Mouse (Mus musculus) cerebellum, adult 2 months (tissue): ENCODE measurements at regions not wholly inside any gene's neighbourhood (a gene's known extent, or its start where the extent isn't known, plus 50 kb on each side); places are given as distances from the start of the nearest gene placed in this dataset.

Experiments
- CTCF ChIP-seq: fragments of 200-500 bp; IDR thresholded peaks from 2 replicates; pipeline ENCODE4 v1.5.1; 2011; ENCODE audit warnings: low read depth, mild to moderate bottlenecking, control low read depth, low read length, moderate library complexity, borderline replicate concordance; ENCODE audit not compliant: insufficient read depth
- POLR2A ChIP-seq: fragments of 200-500 bp; IDR thresholded peaks from 2 replicates; pipeline ENCODE4 v1.6.1; 2011; ENCODE audit warnings: low read length, control low read depth, borderline replicate concordance; ENCODE audit not compliant: insufficient read depth

DNA sequence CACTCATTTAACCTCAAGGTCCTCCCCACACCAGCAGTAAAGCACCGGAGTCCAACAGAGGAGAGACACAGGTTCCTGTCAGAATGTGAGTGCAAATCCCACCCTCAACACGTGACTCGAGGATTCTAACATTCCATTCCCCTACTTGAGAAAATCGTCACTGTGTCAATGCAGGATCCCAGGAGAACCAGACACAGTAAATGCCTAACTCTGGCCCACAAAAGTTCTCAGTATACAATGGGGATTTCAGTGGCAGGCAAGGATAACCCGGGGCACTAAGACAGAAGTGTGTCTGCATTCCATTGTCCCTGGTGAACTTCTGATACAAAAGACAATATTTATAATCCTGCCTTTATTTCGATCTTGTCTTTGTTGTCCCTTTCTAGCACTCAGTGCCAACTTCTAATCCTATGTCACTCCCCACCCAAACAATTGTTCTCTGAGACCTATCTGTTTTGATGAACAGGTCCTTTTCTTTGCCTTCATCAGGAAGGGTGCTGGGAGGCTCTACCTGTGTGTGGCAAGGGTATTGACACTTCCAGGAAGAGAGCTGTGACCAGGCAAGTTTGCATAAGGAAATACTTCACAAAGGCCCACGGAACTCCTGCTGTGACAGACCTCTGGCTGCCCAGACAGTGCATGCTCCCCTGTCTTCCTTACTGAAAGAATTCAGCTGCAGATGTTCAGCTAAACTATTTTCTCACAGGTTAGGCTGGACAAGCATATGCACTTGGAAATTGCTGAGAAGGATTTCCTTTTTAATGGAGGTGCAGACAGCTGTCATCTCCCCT, 267.8 kb downstream of the C1d start:
- TF ChIP-seq CTCF (no peak), POLR2A (no peak)
